Mouse (Mus musculus): ENCODE results near the gene Rps29.

Gene Rps29

GRCm38 (mm10) chr12:69130486-69130885 lies 28.5 kb downstream of the Rps29 start:
- no peak for DNase-seq (ENCODE audit: extremely low read depth, low read depth, low spot score)

GRCm38 (mm10) chr12:69129634-69130310 lies 29.2 kb downstream of the Rps29 start:
- no peak for DNase-seq (ENCODE audit: extremely low read depth, low read depth, low spot score)

- no peak for DNase-seq (ENCODE audit: extremely low read depth, low read depth, low spot score)
Measured at GRCm38 (mm10) chr12:69127626-69128025, 31.4 kb downstream of the Rps29 start.

GRCm38 (mm10) chr12:69127170-69127569 lies 31.8 kb downstream of the Rps29 start:
- DNase-seq (ENCODE audit: extremely low read depth, low read depth, low spot score) = no peak

- no peak for DNase-seq (ENCODE audit: extremely low read depth, low read depth, low spot score)
Measured at GRCm38 (mm10) chr12:69125066-69125465, 33.9 kb downstream of the Rps29 start.

GRCm38 (mm10) chr12:69122801-69123200 lies 36.2 kb downstream of the Rps29 start:
- no peak for DNase-seq (ENCODE audit: extremely low read depth, low read depth, low spot score)

- no peak for DNase-seq (ENCODE audit: extremely low read depth, low read depth, low spot score)
Measured at GRCm38 (mm10) chr12:69119908-69120307, 39.1 kb downstream of the Rps29 start.

All from fat pad, adult 2 months (tissue).